Mouse (Mus musculus) heart, embryonic 12.5 days (tissue): ENCODE data around the gene Ubl4a. TPM values are rescaled to one million over a fixed set of nuclear protein-coding genes. Genes with fewer than 3 reads are reported as not detected.
A peak's percentile ranks its signal among the peaks of the same experiment; 100 is the strongest.
"Not testable (repeated sequence)": the region's sequence is repeated elsewhere in the genome, so short reads cannot be mapped to it uniquely, and the experiment has no call there.

Experiments
- ATAC-seq: fragments of 200-750 bp; cut with Nextera tagmentation; 2 replicates; pipeline ENCODE4 v1.8.0; 2017; ENCODE audit warnings: moderate TSS enrichment, moderate library complexity; ENCODE audit not compliant: insufficient number of reproducible peaks, low FRiP score
- H3K27ac ChIP-seq: fragments of 300-500 bp; sonication (generic); 2 replicates; pipeline ENCODE4 v1.5.1; 2016; ENCODE audit warnings: mild to moderate bottlenecking, moderate library complexity; ENCODE audit not compliant: poor library complexity, severe bottlenecking
- H3K27me3 ChIP-seq: fragments of 300-500 bp; sonication (generic); replicated peaks from 2 replicates; pipeline ENCODE4 v1.6.1; 2016; ENCODE audit warnings: mild to moderate bottlenecking, moderate library complexity
- H3K36me3 ChIP-seq: fragments of 300-500 bp; sonication (generic); 2 replicates; pipeline ENCODE4 v1.6.1; 2016; ENCODE audit warnings: mild to moderate bottlenecking, moderate library complexity
- H3K4me1 ChIP-seq: fragments of 300-500 bp; sonication (generic); replicated peaks from 2 replicates; pipeline ENCODE4 v1.6.1; 2016; ENCODE audit warnings: mild to moderate bottlenecking
- H3K4me2 ChIP-seq: fragments of 300-500 bp; sonication (generic); 2 replicates; pipeline ENCODE4 v1.6.1; 2016; ENCODE audit warnings: mild to moderate bottlenecking, moderate library complexity
- H3K4me3 ChIP-seq: fragments of 300-500 bp; sonication (generic); 2 replicates; pipeline ENCODE4 v1.5.1; 2016; ENCODE audit warnings: mild to moderate bottlenecking
- H3K9ac ChIP-seq: fragments of 300-500 bp; sonication (generic); 2 replicates; pipeline ENCODE4 v1.6.1; 2016; ENCODE audit warnings: mild to moderate bottlenecking, moderate library complexity
- H3K9me3 ChIP-seq: fragments of 300-500 bp; sonication (generic); replicated peaks from 2 replicates; pipeline ENCODE4 v1.6.1; 2016; ENCODE audit warnings: mild to moderate bottlenecking, moderate library complexity
- WGBS: fragments of 180-500 bp; shearing (Covaris S2); methylation state at CpG from one replicate; pipeline ENCODE4 v1.1.7; 2016; 5-methylcytosine and 5-hydroxymethylcytosine counted together
- microRNA-seq: library from miRNA; unstranded; fragments of <30 nt; microRNA quantifications from one replicate; pipeline ENCODE4, GENCODE M21; 2017
- polyA plus RNA-seq: library from polyadenylated mRNA; unstranded; fragments of >200 nt; fragmentation: Nextera tagmentation; extraction: Ambion mirVana; gene quantifications from 2 replicates; pipeline ENCODE4 v1.2.1, GENCODE M21; 2016

Gene Ubl4a
- polyA plus RNA-seq, 1 experiment from 2014 or later, result 57.4 TPM

DNA sequence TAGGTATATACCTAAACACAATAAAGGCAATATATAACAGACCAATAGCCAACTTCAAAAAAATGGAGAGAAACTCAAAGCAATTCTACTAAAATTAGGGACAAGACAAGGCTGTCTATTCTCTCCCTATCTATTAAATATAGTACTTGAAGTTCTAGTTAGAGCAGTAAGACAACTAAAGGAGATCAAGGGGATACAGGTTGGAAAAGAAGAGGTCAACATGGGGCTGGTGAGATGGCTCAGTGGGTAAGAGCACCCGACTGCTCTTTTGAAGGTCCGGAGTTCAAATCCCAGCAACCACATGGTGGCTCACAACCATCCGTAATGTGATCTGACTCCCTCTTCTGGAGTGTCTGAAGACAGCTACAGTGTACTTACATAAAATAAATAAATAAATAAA, 15.9 kb downstream of the Ubl4a start:
- not testable (repeated sequence) for H3K9me3 ChIP-seq, H3K36me3 ChIP-seq, H3K27ac ChIP-seq, H3K4me1 ChIP-seq, ATAC-seq, H3K27me3 ChIP-seq, H3K4me2 ChIP-seq, H3K9ac ChIP-seq, H3K4me3 ChIP-seq
- 79% methylated on average over 3 of the region's 3 CpGs for WGBS

DNA sequence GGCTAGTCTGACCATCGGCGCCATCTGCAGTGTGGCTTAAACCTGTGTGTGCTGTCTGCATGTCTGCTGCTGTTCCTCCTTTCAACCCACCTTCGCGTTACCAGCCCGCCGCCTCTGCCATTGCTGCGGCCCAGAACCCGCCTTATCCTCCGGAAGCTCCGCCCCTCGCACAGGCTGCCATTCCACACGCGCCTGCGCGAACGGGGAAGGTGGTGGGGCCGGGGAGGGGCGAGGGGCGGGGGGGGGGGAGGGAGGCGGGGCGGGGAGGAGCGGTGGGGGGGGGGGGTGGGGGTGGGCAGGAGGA, 19.6 kb downstream of the Ubl4a start, which contains the start of gene Lage3:
Lage3 (minus strand) TSS at position 152 of the 304 bp plus-strand sequence.
- H3K4me2 ChIP-seq, result peak within 1 kb of the TSS; percentile 73
- WGBS, result 26% methylated on average over 11 of the region's 22 CpGs
- H3K4me3 ChIP-seq, result peak within 1 kb of the TSS; percentile 59
- peak within 1 kb of the TSS; percentile 74 for H3K9ac ChIP-seq
- ATAC-seq, result peak; percentile 81
- H3K27ac ChIP-seq, result peak within 1 kb of the TSS; percentile 33; the same call in 1 of the 2 replicates
- no peaks in the 10 kb centered on the region for H3K4me1 ChIP-seq
- H3K36me3 ChIP-seq, result no peaks in the 10 kb centered on the region
- H3K9me3 ChIP-seq, result no peaks in the 10 kb centered on the region
- H3K27me3 ChIP-seq, result no peaks in the 10 kb centered on the region

DNA sequence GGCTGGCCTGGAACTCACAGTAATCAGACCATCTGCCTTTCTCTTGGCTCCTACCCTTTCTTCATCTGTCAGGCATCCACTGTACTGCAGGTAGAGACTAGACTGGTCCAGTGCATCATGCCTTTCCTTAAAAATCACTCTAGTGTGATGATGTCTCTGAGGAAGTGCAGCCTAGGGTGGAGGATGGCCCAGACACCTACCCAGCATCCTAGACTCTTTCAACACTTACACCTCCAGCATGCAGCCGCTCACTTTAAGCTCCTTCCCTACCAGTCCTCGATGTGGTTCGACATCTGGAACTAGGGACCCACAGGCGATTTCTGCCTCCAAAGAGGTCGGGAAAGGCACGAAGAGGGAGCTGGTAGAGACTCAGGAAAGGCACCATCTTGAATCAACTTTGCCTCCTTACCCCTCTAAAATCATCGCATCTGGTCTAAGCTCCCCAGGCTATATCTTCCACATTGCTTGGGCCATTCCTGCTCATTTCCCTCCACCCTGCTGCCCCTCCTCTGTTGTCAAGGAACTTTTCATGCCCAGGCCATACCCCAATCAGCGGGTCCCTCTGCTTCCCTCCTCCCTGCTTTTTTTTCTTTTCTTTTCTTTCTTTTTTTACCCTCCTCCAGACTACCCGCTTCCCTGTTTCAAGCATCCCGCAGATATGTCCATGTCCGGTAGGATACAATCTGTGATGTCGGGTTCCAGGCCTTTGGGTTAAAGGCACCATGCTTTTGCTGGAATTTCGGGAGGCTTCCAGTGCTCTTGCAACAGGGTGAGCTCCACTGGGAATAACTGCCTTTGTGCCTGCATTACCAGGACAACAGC, 20.2 kb downstream of the Ubl4a start:
- peak overlapping the region; percentile 59 for H3K4me3 ChIP-seq
- no peaks in the 10 kb centered on the region for H3K27me3 ChIP-seq
- H3K4me1 ChIP-seq, result no peaks in the 10 kb centered on the region
- peak overlapping the region; percentile 74 for H3K9ac ChIP-seq
- whole genome bisulfite sequencing, result 21% methylated on average over 13 of the region's 13 CpGs
- no peaks in the 10 kb centered on the region for H3K36me3 ChIP-seq
- peak overlapping the region; percentile 33; the same call in 1 of the 2 replicates for H3K27ac ChIP-seq
- no peak for ATAC-seq
- no peaks in the 10 kb centered on the region for H3K9me3 ChIP-seq
- peak overlapping the region; percentile 73 for H3K4me2 ChIP-seq

DNA sequence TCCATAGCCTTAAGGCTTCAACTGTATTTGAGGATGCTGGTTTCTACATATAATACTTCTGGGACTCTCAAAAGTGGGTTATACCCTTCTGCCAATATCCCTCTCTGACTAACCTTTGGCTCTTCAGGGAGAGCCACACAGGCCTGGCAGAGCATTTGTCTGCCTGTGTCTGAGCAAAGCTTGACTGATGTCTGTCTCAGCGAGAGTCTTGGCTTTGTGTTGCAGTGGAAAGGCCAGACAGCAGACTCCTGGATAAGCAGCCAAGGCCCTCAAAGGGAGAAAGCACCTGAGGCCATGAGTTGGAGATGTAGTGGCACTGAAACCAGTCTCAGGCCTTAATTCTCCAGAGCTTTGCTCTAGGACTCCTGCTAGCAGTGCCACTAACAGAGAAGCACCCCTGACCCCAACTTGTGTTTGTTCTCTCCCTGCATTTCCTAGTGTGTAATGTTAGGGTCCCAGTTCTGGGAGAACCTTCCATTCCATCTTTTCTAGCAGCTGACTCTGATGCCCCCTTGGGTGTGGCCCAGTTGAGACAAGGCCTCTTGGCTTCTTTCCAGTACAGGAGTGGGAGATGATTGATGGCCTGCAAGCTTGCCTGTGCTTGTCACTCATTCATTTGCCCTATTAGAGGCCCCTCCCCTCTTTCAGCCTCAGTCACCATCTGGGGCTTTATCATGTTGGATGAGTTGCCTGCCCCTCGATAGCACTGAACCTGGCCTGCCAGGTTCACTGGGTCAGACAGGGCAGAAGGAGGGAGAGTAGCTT, 42.7 kb downstream of the Ubl4a start:
- Histone ChIP-seq H3K4me2 (peak overlapping the region; percentile 86), H3K36me3 (peaks cover 19% of the 10 kb centered on the region), H3K9me3 (0 out of 2 replicates have a peak, but pooled peaks cover 5% of the 10 kb centered on the region), H3K4me1 (peaks cover 20% of the 10 kb centered on the region), H3K27ac (no peak overlapping the region; the same call in 1 of the 2 replicates), H3K4me3 (peak overlapping the region; percentile 59; the same call in 1 of the 2 replicates), H3K9ac (peak overlapping the region; percentile 81; the same call in 1 of the 2 replicates), H3K27me3 (no peaks in the 10 kb centered on the region)
- no peak for ATAC-seq
- 50% methylated on average over 2 of the region's 2 CpGs for WGBS

DNA sequence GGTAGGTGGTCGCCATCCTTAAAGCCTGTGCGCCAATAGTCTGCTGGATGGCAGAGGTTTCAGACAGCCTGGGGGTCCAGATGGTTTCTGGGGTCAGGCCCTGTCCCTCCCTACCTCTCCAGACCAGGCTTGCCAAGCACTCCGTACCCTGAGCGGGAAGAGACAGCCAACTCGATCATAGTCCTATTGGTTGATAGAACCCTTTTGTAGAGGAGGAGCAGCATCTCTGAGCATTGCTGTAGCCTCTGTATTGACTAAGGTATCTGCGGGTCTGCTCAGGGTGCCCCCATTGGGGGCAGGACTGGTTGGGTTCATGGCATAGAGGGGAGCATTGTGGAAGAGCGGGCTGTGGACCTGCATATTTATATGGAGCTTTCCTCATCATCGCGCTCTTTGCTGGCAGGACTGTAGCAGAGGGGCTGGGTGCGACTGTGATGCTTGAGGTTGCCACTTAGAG, 43.8 kb downstream of the Ubl4a start:
- no peak for ATAC-seq
- 21% methylated on average over 10 of the region's 10 CpGs for WGBS
- H3K36me3 ChIP-seq, result peaks cover 13% of the 10 kb centered on the region

DNA sequence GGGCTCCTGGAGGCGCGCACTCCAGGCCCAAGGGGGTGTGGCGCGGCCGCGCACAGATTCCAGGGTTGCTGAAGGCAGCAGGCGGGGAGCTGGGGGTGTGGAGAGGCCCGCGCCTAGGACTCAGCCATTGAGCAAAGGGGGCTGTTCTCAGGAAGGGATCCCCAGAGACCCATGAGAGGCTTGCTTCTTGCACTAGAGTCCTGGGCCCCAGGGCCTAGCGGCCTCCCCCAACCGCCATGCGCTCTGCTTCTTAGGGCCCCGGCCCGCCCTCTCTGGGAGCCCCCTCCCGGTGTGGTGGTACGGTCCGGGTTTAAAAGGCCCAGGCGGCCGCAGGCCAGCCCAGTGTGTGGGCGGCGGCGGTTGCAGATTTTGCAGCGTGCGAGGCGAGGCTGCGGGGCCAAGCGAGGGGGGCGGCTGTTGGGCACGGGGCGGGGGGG, 44.3 kb downstream of the Ubl4a start, which contains the start of gene Plxna3:
Plxna3 (plus strand) TSS at position 342 of the 437 bp plus-strand sequence.
- 15% methylated on average over 30 of the region's 30 CpGs for WGBS
- H3K4me1 ChIP-seq, result peaks cover 20% of the 10 kb centered on the region
- H3K36me3 ChIP-seq, result peaks cover 8% of the 10 kb centered on the region
- H3K9me3 ChIP-seq, result 0 out of 2 replicates have a peak, but pooled peaks cover 2% of the 10 kb centered on the region
- ATAC-seq, result peak; percentile 88
- no peaks in the 10 kb centered on the region for H3K27me3 ChIP-seq
- peak within 1 kb of the TSS; percentile 81 for H3K9ac ChIP-seq
- H3K4me3 ChIP-seq, result peak within 1 kb of the TSS; percentile 59
- H3K4me2 ChIP-seq, result peak within 1 kb of the TSS; percentile 86
- H3K27ac ChIP-seq, result peak within 1 kb of the TSS; percentile 64; the same call in 1 of the 2 replicates

More for the DNA sequence above, 43.8 kb downstream of the Ubl4a start:
- Histone ChIP-seq H3K4me3 (peak overlapping the region; percentile 59), H3K4me1 (peaks cover 20% of the 10 kb centered on the region), H3K4me2 (peak overlapping the region; percentile 86), H3K9me3 (0 out of 2 replicates have a peak, but pooled peaks cover 5% of the 10 kb centered on the region), H3K27ac (peak overlapping the region; percentile 64; the same call in 1 of the 2 replicates), H3K9ac (peak overlapping the region; percentile 81), H3K27me3 (no peaks in the 10 kb centered on the region)

Small RNAs within 50 kb of the gene (microRNA-seq; reads per million reads assigned to microRNA genes)
- not detected for gene Mir7092

Other genes with a start within 250 kb of the Ubl4a start
- gene Opn1mw, start 245.8 kb downstream of the Ubl4a start, polyA plus RNA-seq, result not detected in 2 replicates
- gene Mecp2, start 237.9 kb downstream of the Ubl4a start, polyA plus RNA-seq, result 12.0 and 14.0 TPM in 2 replicates
- gene Tex28, start 205.4 kb downstream of the Ubl4a start, polyA plus RNA-seq, result not detected in 2 replicates
- gene Tktl1, start 196.0 kb downstream of the Ubl4a start, polyA plus RNA-seq, result not detected in 2 replicates
- 226 and 227 TPM in 2 replicates for gene Flna, start 123.4 kb downstream of the Ubl4a start, polyA plus RNA-seq
- 16.8 and 17.3 TPM in 2 replicates for gene Emd, start 118.5 kb downstream of the Ubl4a start, polyA plus RNA-seq
- gene Rpl10, start 102.4 kb downstream of the Ubl4a start, polyA plus RNA-seq, result 437 and 446 TPM in 2 replicates
- gene Taz, start 91.3 kb downstream of the Ubl4a start, polyA plus RNA-seq, result 70.5 and 71.3 TPM in 2 replicates
- gene Dnase1l1, start 90.9 kb downstream of the Ubl4a start, polyA plus RNA-seq, result 10.2 and 10.8 TPM in 2 replicates
- gene Atp6ap1, start 76.1 kb downstream of the Ubl4a start, polyA plus RNA-seq, result 125 and 128 TPM in 2 replicates
- 167 and 174 TPM in 2 replicates for gene Gdi1, start 68.2 kb downstream of the Ubl4a start, polyA plus RNA-seq
- 53.1 and 55.1 TPM in 2 replicates for gene Fam50a, start 60.2 kb downstream of the Ubl4a start, polyA plus RNA-seq
- 9.6 and 9.8 TPM in 2 replicates for gene Plxna3, start 44.2 kb downstream of the Ubl4a start, polyA plus RNA-seq
- gene Lage3, start 19.6 kb downstream of the Ubl4a start, polyA plus RNA-seq, result 93.9 and 95.5 TPM in 2 replicates
- 13.5 and 13.7 TPM in 2 replicates for gene Slc10a3, start 131 bp upstream of the Ubl4a start, polyA plus RNA-seq
- 25.7 and 26.8 TPM in 2 replicates for gene Fam3a, start 20.1 kb upstream of the Ubl4a start, polyA plus RNA-seq
- gene Ikbkg, start 20.1 kb upstream of the Ubl4a start, polyA plus RNA-seq, result 25.6 and 29.4 TPM in 2 replicates
- gene G6pdx, start 56.0 kb upstream of the Ubl4a start, polyA plus RNA-seq, result 18.5 TPM in 2 replicates
- not detected in 2 replicates for gene Gm6880, start 108.2 kb upstream of the Ubl4a start, polyA plus RNA-seq
- not detected in 2 replicates for gene Olfr1326-ps1, start 201.7 kb upstream of the Ubl4a start, polyA plus RNA-seq
- gene Olfr1325, start 219.5 kb upstream of the Ubl4a start, polyA plus RNA-seq, result not detected in 2 replicates